Mouse (Mus musculus) layer of hippocampus, postnatal 14 days (tissue): ENCODE measurements at regions not wholly inside any gene's neighbourhood (a gene's known extent, or its start where the extent isn't known, plus 50 kb on each side); places are given as distances from the start of the nearest gene placed in this dataset.

Experiments used
- DNase-seq, 2 experiments: peaks; one replicate each; pipeline ENCODE4 v3.0.0; 2021 to 2022; ENCODE audit warnings: low spot score in 2 of 2, mixed read lengths in 1 of 2

GRCm38 (mm10) chr5:106199061-106199460, 258.9 kb downstream of the Barhl2 start:
- no peak for DNase-seq

- DNase-seq: no peak
Observed at GRCm38 (mm10) chr5:106191141-106191540, 266.8 kb downstream of the Barhl2 start.

GRCm38 (mm10) chr5:106181726-106182125, 276.2 kb downstream of the Barhl2 start:
- no peak for DNase-seq

GRCm38 (mm10) chr5:106172162-106172561, 285.8 kb downstream of the Barhl2 start:
- no peak for DNase-seq

- DNase-seq: no peak
Observed at GRCm38 (mm10) chr5:106170405-106170804, 287.6 kb downstream of the Barhl2 start.

GRCm38 (mm10) chr5:106167556-106167955, 290.4 kb downstream of the Barhl2 start:
- no peak for DNase-seq

GRCm38 (mm10) chr5:106166266-106166665, 289.9 kb downstream of the Zfp326 start:
- no peak for DNase-seq

- no peak for DNase-seq
Observed at GRCm38 (mm10) chr5:106164190-106164589, 287.8 kb downstream of the Zfp326 start.

GRCm38 (mm10) chr5:106162981-106163653, 286.8 kb downstream of the Zfp326 start:
- DNase-seq: no peak

- DNase-seq: no peak
Observed at GRCm38 (mm10) chr5:106139109-106139508, 262.7 kb downstream of the Zfp326 start.

- DNase-seq: no peak
Observed at GRCm38 (mm10) chr5:106122928-106123327, 246.6 kb downstream of the Zfp326 start.

GRCm38 (mm10) chr5:106119584-106119983, 243.2 kb downstream of the Zfp326 start:
- no peak for DNase-seq

- DNase-seq: no peak
Observed at GRCm38 (mm10) chr5:106113186-106113585, 236.8 kb downstream of the Zfp326 start.

GRCm38 (mm10) chr5:106108474-106108971, 232.2 kb downstream of the Zfp326 start:
- DNase-seq: no peak

GRCm38 (mm10) chr5:106102255-106102654, 225.9 kb downstream of the Zfp326 start:
- no peak for DNase-seq

- DNase-seq: peak in 1 of 2 experiments; percentile 29
Observed at GRCm38 (mm10) chr5:106098887-106099286, 222.5 kb downstream of the Zfp326 start.

GRCm38 (mm10) chr5:106089332-106089731, 213.0 kb downstream of the Zfp326 start:
- peak in 1 of 2 experiments; percentile 9 for DNase-seq

- DNase-seq: no peak
Observed at GRCm38 (mm10) chr5:106088478-106089185, 212.3 kb downstream of the Zfp326 start.

GRCm38 (mm10) chr5:106083786-106084185, 207.4 kb downstream of the Zfp326 start:
- DNase-seq: no peak

GRCm38 (mm10) chr5:106082891-106083290, 206.5 kb downstream of the Zfp326 start:
- no peak for DNase-seq

- no peak for DNase-seq
Observed at GRCm38 (mm10) chr5:106067124-106067551, 190.8 kb downstream of the Zfp326 start.

GRCm38 (mm10) chr5:106066706-106067105, 190.3 kb downstream of the Zfp326 start:
- no peak for DNase-seq
